Mouse (Mus musculus) intestine, embryonic 14.5 days (tissue): ENCODE measurements around the gene Lrrc66. TPM values are rescaled to one million over a fixed set of nuclear protein-coding genes. Genes with fewer than 3 reads are reported as not detected.

ENCODE experiments used
- ATAC-seq: fragments of 200-750 bp; cut with Nextera tagmentation; replicated peaks from 2 replicates; pipeline ENCODE4 v1.8.0; 2017; ENCODE audit warnings: low read depth, moderate number of reproducible peaks, moderate TSS enrichment, moderate library complexity; ENCODE audit not compliant: low FRiP score, low TSS enrichment
- DNase-seq: peaks from one replicate; pipeline ENCODE4 v3.0.0-alpha.2; 2018; ENCODE audit warnings: low spot score
- H3K27ac ChIP-seq: fragments of 300-500 bp; sonication (generic); 2 replicates; pipeline ENCODE4 v1.5.1; 2014; ENCODE audit warnings: low read depth, mild to moderate bottlenecking, control low read depth
- H3K27me3 ChIP-seq: fragments of 300-500 bp; sonication (generic); replicated peaks from 2 replicates; pipeline ENCODE4 v1.6.1; 2014; ENCODE audit warnings: low read length, control low read depth; ENCODE audit not compliant: control insufficient read depth, insufficient read depth
- H3K36me3 ChIP-seq: fragments of 300-500 bp; sonication (generic); 2 replicates; pipeline ENCODE4 v1.6.1; 2014; ENCODE audit warnings: low read length, control low read depth; ENCODE audit not compliant: control insufficient read depth, insufficient read depth
- H3K4me1 ChIP-seq: fragments of 300-500 bp; sonication (generic); replicated peaks from 2 replicates; pipeline ENCODE4 v1.6.1; 2014; ENCODE audit warnings: low read length, control low read depth, mixed read lengths; ENCODE audit not compliant: control insufficient read depth, insufficient read depth
- H3K4me2 ChIP-seq: fragments of 300-500 bp; sonication (generic); 2 replicates; pipeline ENCODE4 v1.6.1; 2014; ENCODE audit warnings: low read length
- H3K4me3 ChIP-seq: fragments of 300-500 bp; sonication (generic); 2 replicates; pipeline ENCODE4 v1.5.1; 2014; ENCODE audit warnings: low read depth, low read length, control low read depth, mixed read lengths
- H3K9ac ChIP-seq: fragments of 300-500 bp; sonication (generic); 2 replicates; pipeline ENCODE4 v1.6.1; 2014; ENCODE audit warnings: mild to moderate bottlenecking, low read length
- H3K9me3 ChIP-seq: fragments of 300-500 bp; sonication (generic); 2 replicates; pipeline ENCODE4 v1.6.1; 2016; ENCODE audit warnings: low read length, control low read depth; ENCODE audit not compliant: control insufficient read depth
- WGBS: fragments of 180-500 bp; shearing (Covaris S2); extraction: QIAGEN DNeasy Blood & Tissue Kit; methylation state at CpG from one replicate; pipeline ENCODE4 v1.1.7; 2014; 5-methylcytosine and 5-hydroxymethylcytosine counted together
- polyA plus RNA-seq: library from polyadenylated mRNA; unstranded; fragments of >200 nt; fragmentation: Nextera tagmentation; extraction: Ambion mirVana; gene quantifications from 2 replicates; pipeline ENCODE4 v1.2.1, GENCODE M21; 2014

The Lrrc66 gene
- polyA plus RNA-seq, 1 experiment from 2014 or later, result 1.1 TPM

GRCm38 (mm10) chr5:73627991-73628390 is 4.3 kb downstream of the Lrrc66 start:
- Histone ChIP-seq H3K36me3 (no peaks in the 10 kb centered on the region), H3K9ac (no peak overlapping the region), H3K4me2 (no peak overlapping the region), H3K4me1 (no peaks in the 10 kb centered on the region), H3K9me3 (no peaks in the 10 kb centered on the region), H3K27ac (no peak overlapping the region), H3K27me3 (no peaks in the 10 kb centered on the region), H3K4me3 (no peak overlapping the region)
- ATAC-seq (no peak), DNase-seq (no peak)
- WGBS, result 79% methylated on average over 15 of the region's 15 CpGs

DNA sequence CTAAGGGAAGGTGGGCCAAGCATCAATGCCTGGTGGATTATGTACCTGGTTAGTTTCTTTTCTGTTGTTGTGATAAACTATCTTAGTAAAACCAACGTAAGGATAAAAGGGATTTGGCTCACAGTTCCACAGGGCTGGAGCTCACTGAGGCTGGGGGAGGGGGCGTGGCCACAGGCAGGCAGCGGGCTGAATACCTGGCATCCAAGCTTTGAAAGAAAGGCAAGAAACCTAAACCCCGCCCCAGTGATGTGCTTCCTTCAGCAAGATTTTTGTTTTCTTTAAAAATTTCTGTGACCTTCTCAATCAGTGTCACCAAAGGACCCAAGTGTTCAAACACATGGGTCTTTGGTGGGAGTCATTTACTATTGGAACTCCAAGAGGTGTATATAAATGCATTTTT is 4.8 kb downstream of the Lrrc66 start:
- no peak overlapping the region for H3K27ac ChIP-seq
- H3K36me3 ChIP-seq, result no peaks in the 10 kb centered on the region
- H3K4me2 ChIP-seq, result no peak overlapping the region
- no peaks in the 10 kb centered on the region for H3K27me3 ChIP-seq
- H3K9ac ChIP-seq, result no peak overlapping the region
- H3K9me3 ChIP-seq, result no peaks in the 10 kb centered on the region
- ATAC-seq (no peak), DNase-seq (no peak)
- 60% methylated on average over 4 of the region's 4 CpGs for WGBS
- H3K4me1 ChIP-seq, result no peaks in the 10 kb centered on the region
- no peak overlapping the region for H3K4me3 ChIP-seq

DNA sequence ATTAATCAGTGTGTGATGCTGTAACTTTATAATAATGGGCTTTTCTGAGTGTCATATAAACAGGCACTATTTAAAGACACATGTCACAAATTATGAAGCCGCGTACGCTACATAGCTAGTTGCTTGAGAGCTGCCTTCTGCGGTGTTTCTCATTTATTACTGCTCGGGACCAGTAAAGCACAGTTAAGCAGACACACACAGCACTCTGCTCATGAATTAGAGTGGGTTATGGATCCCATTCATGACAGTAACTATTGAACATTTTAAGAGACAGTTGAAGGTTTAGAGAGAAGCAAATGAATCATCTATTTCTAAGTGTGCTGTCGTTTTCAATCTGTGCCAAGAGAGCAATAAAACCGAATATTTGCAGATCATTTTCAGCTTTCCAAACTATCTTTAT is 5.5 kb downstream of the Lrrc66 start:
- WGBS, result 86% methylated on average over 7 of the region's 7 CpGs
- Histone ChIP-seq H3K27ac (no peak overlapping the region), H3K27me3 (no peaks in the 10 kb centered on the region), H3K9me3 (no peaks in the 10 kb centered on the region), H3K4me2 (no peak overlapping the region), H3K4me1 (no peaks in the 10 kb centered on the region), H3K4me3 (no peak overlapping the region), H3K36me3 (no peaks in the 10 kb centered on the region), H3K9ac (no peak overlapping the region)
- ATAC-seq (no peak), DNase-seq (no peak)

GRCm38 (mm10) chr5:73625505-73625904 is 6.8 kb downstream of the Lrrc66 start:
- H3K27ac ChIP-seq, result no peak overlapping the region
- H3K27me3 ChIP-seq, result no peaks in the 10 kb centered on the region
- no peak overlapping the region for H3K4me3 ChIP-seq
- 76% methylated on average over 1 of the region's 1 CpGs for WGBS
- no peaks in the 10 kb centered on the region for H3K4me1 ChIP-seq
- H3K36me3 ChIP-seq, result no peaks in the 10 kb centered on the region
- ATAC-seq (no peak), DNase-seq (no peak)
- H3K4me2 ChIP-seq, result no peak overlapping the region
- H3K9me3 ChIP-seq, result no peaks in the 10 kb centered on the region
- no peak overlapping the region for H3K9ac ChIP-seq

GRCm38 (mm10) chr5:73618969-73619368 is 13.4 kb downstream of the Lrrc66 start:
- ATAC-seq (no peak), DNase-seq (no peak)
- H3K27ac ChIP-seq, result no peak overlapping the region
- H3K27me3 ChIP-seq, result no peaks in the 10 kb centered on the region
- WGBS, result 79% methylated on average over 1 of the region's 1 CpGs
- H3K4me1 ChIP-seq, result no peaks in the 10 kb centered on the region
- H3K4me3 ChIP-seq, result no peak overlapping the region
- no peak overlapping the region for H3K4me2 ChIP-seq
- no peaks in the 10 kb centered on the region for H3K36me3 ChIP-seq
- no peak overlapping the region for H3K9ac ChIP-seq
- no peaks in the 10 kb centered on the region for H3K9me3 ChIP-seq

DNA sequence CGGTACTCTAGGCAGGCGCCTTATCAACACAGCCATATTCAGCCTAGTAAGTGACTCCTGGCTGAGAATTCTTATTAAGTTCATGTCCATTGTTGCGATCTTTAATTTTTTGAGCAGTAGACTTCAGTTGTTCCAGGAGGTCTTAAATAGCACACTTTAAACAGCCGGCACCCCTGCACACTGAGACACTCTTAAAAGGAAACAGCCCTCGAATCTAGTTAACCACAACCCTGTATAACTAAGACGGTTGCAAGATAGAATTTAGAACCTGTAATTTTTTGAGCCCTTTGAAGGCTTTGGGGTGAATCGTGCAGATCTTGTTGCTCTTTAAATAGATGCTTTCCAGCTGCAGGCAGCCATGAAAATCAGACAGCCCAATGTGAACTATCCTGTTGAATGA is 17.1 kb downstream of the Lrrc66 start:
- Histone ChIP-seq H3K4me1 (no peaks in the 10 kb centered on the region), H3K4me3 (no peak overlapping the region), H3K36me3 (no peaks in the 10 kb centered on the region), H3K27ac (no peak overlapping the region), H3K4me2 (no peak overlapping the region), H3K9ac (no peak overlapping the region), H3K9me3 (no peaks in the 10 kb centered on the region), H3K27me3 (no peaks in the 10 kb centered on the region)
- no peak for DNase-seq
- ATAC-seq, result no peak
- WGBS, result 74% methylated on average over 7 of the region's 7 CpGs

GRCm38 (mm10) chr5:73613296-73613695 is 19.0 kb downstream of the Lrrc66 start:
- ATAC-seq, result no peak
- peaks cover 3% of the 10 kb centered on the region; the same call in 1 of the 2 replicates for H3K9me3 ChIP-seq
- DNase-seq, result no peak
- no peak overlapping the region for H3K4me3 ChIP-seq
- H3K9ac ChIP-seq, result no peak overlapping the region
- H3K27ac ChIP-seq, result no peak overlapping the region
- no peaks in the 10 kb centered on the region for H3K36me3 ChIP-seq
- 88% methylated on average over 8 of the region's 8 CpGs for whole genome bisulfite sequencing
- no peaks in the 10 kb centered on the region for H3K4me1 ChIP-seq
- H3K4me2 ChIP-seq, result no peak overlapping the region
- no peaks in the 10 kb centered on the region for H3K27me3 ChIP-seq

GRCm38 (mm10) chr5:73611071-73611470 is 21.3 kb downstream of the Lrrc66 start:
- no peak overlapping the region for H3K9ac ChIP-seq
- no peak overlapping the region for H3K27ac ChIP-seq
- H3K4me1 ChIP-seq, result no peaks in the 10 kb centered on the region
- no peaks in the 10 kb centered on the region for H3K27me3 ChIP-seq
- DNase-seq (no peak), ATAC-seq (no peak)
- no peaks in the 10 kb centered on the region for H3K36me3 ChIP-seq
- 94% methylated on average over 4 of the region's 4 CpGs for WGBS
- no peak overlapping the region for H3K4me3 ChIP-seq
- H3K9me3 ChIP-seq, result peaks cover 3% of the 10 kb centered on the region; the same call in 1 of the 2 replicates
- no peak overlapping the region for H3K4me2 ChIP-seq

GRCm38 (mm10) chr5:73604964-73605363 is 27.4 kb downstream of the Lrrc66 start:
- H3K36me3 ChIP-seq, result no peaks in the 10 kb centered on the region
- no peaks in the 10 kb centered on the region for H3K27me3 ChIP-seq
- WGBS, result 82% methylated on average over 6 of the region's 6 CpGs
- H3K4me2 ChIP-seq, result no peak overlapping the region
- H3K9me3 ChIP-seq, result peaks cover 2% of the 10 kb centered on the region; the same call in 1 of the 2 replicates
- no peak overlapping the region for H3K9ac ChIP-seq
- ATAC-seq (no peak), DNase-seq (no peak)
- H3K4me3 ChIP-seq, result no peak overlapping the region
- H3K4me1 ChIP-seq, result no peaks in the 10 kb centered on the region
- no peak overlapping the region for H3K27ac ChIP-seq
